Mouse (Mus musculus): ENCODE data around the gene Tdp2. TPM values are rescaled to one million over a fixed set of nuclear protein-coding genes. Genes with fewer than 3 reads are reported as not detected.

Gene Tdp2
- total RNA-seq (2014; fragmentation: Nextera tagmentation): 61.6 and 87.7 TPM in 2 replicates
- total RNA-seq (2017): 61.8 and 64.1 TPM in 2 replicates

DNA sequence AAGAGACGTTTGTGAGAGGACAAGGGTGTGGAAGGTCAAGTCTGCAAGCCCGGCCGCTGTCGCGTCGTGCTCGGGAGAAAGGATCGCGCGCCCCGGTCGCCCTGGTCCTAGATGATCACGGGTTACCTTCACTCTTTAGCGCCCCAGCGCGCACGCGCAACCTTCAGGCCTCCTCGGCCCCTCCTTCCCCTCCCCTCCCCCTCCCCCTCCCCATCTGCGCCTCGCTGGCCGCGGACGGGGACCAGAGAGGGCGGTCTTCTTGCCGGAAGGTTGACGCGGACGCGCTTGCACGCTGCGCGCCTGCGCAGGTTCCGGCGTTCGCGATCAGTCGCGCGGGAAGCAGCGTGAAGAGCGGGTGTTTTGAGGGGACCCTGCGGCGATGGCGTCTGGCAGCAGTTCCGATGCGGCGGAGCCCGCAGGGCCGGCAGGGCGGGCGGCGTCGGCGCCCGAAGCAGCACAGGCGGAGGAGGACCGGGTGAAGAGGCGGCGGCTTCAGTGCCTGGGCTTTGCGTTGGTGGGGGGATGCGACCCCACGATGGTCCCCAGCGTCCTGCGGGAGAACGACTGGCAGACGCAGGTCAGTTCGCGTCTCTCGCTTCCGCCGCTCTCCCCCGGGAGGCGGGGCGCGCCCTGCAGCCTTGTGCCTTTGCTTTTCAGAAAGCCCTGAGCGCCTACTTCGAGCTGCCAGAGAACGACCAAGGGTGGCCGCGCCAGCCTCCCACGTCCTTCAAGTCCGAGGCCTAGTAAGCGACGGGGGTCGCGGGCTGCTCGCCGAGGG lies at the start of gene Tdp2, which contains the start of gene Acot13:
Tdp2 (plus strand) TSS at position 327 of the 778 bp plus-strand sequence.
Acot13 (minus strand) TSS at position 188 of the 778 bp plus-strand sequence.
- ATAC-seq (replicated peaks; ENCODE audit: low FRiP score, low TSS enrichment, poor library complexity, severe bottlenecking): peak; percentile 93

DNA sequence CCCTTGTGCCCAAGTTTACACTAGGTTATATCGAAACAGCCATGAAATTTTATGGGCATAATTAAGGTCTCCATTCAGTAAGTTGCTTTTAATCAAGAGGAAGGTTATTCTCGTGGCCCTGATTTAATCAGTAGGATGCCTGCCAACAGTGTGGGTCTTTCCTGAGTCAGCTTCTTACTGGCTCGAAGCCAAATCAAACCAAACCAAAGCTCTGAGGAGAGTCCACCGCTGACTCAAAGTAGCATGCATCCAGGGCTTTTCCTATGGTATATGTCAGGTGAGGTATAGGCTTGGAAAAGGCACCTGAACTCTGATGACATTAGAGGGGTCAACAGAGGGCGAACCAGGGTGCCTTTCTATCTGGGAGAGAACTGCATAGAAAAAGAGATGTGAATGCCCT lies 49.6 kb upstream of the Tdp2 start:
- ATAC-seq (replicated peaks; ENCODE audit: low FRiP score, low TSS enrichment, poor library complexity, severe bottlenecking): no peak

DNA sequence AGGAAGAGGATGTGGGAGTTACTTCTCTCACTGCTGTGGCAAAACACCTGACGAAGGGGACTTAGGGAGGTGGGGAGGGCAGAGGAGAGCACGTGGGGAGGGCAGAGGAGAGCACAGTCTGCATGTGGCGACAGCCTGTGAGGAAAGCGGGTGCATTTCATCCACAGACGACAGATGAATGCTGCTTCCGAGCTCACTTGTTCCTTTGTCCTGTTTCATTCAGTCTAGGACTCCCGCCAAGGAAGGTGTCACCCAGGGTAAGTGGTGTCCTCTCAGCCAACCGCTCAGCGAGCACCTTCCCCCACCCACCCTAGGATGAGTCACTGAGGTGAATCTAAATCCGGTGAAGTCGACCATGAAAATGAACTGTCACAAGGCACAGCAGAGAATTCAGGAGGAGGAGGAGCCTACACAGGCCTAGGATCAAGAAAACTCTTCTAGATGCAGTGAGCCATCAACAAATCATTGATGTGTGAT lies 45.4 kb upstream of the Tdp2 start:
- ATAC-seq (replicated peaks; ENCODE audit: low FRiP score, low TSS enrichment, poor library complexity, severe bottlenecking): no peak

DNA sequence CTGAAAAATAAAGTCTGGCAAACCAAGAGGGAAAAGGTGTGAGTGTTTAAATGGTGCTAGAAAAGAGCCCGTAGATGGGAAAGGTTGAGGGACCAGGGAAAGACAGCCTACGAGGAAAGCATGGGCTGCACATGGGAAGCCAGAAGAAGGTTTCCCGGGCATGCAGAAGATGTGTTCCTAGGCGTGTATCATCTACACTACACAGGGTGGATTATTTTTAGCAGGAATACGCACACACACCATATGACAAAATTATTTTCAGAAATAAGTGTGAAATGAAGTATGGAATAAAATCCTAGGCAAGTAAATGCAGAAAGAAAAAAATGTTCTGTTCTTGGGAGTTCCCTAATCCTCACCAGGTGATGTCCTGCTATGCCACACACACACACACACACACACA lies 44.0 kb upstream of the Tdp2 start:
- no peak for ATAC-seq (replicated peaks; ENCODE audit: low FRiP score, low TSS enrichment, poor library complexity, severe bottlenecking)

DNA sequence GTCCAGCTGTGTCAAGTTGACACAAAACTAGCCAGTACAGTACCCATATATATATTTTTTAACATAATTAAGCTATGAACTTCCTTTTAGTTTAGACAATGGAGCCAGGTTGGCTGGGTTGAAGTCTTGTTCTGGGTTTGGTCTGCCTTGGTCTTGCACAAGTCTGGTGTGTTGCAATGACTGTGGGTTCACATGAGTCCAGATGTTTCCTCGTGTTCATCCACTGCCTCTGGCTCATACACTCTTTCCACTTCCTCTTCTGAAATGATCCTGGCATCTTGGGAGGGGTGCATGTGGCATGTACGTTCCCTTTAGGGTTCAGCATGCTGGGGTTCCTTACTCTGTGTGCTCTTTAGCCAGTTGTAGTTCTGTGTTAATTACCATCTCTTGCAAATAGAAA lies 40.1 kb upstream of the Tdp2 start:
- ATAC-seq (replicated peaks; ENCODE audit: low FRiP score, low TSS enrichment, poor library complexity, severe bottlenecking): no peak

DNA sequence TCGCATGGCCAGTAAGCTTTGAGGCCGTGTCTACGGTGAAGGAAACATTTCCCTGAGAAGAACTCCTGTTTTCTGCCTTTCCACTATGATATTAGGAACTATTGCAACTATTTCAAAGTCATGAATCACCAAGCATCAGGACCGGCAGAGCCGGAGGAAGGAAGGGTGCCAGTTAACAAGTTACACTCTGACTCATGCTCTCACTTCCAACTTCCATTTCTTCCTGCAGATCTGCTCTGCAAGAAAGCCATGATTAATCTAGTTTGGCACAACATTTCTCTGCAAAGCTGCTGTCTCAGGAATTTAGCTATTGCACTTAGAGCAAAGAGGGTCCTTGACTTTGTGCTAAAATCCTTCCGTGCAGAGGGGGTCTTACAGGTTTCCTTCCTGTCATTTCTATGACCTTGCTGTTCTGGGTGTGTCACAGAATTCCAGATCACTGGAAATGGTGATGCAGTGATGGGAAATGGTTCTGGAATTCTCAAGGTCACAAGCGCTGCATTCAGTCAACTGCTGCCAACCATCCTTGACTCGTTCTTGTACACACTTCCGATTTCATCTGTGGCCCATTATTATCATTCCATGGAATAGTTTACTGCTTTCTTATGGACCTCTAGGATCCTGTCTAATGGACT lies 39.0 kb upstream of the Tdp2 start:
- ATAC-seq (replicated peaks; ENCODE audit: low FRiP score, low TSS enrichment, poor library complexity, severe bottlenecking): no peak

DNA sequence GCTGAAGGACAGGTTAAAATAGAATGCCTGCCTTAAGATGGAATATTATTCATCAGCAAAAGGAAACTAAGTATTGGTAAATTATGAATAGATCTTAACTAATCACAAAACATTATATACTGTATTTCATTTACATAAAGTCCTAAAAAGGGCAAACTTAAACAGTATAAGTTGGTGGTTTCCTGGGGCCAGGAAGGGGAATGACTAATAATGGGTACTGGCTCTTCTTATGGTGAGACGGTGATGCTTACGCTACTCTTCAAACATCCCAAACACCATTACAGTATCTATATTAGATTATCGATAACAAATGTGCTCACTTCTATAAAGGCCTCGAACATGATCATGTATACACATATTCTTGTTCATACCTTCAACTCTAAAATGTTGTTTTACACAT lies 32.8 kb upstream of the Tdp2 start:
- ATAC-seq (replicated peaks; ENCODE audit: low FRiP score, low TSS enrichment, poor library complexity, severe bottlenecking): no peak

DNA sequence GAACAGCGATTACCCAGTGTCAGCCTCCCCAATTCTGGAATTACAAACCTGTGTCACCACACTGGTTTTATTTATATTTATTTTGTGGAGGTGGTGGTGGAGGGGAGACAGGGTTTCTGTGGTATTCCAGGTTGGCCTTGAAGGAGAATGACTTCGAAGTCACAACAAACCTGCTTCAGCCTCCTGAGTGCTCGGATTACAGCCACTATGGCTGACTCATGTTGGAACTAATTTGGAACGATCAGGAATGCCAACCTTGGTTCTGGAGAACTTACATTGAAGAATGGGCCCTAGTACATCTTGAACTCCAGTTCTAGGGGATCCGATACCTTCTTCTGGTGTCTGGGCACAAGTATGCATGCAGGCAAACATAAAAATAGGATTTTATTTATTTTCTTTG lies 32.1 kb upstream of the Tdp2 start:
- ATAC-seq (replicated peaks; ENCODE audit: low FRiP score, low TSS enrichment, poor library complexity, severe bottlenecking): no peak

DNA sequence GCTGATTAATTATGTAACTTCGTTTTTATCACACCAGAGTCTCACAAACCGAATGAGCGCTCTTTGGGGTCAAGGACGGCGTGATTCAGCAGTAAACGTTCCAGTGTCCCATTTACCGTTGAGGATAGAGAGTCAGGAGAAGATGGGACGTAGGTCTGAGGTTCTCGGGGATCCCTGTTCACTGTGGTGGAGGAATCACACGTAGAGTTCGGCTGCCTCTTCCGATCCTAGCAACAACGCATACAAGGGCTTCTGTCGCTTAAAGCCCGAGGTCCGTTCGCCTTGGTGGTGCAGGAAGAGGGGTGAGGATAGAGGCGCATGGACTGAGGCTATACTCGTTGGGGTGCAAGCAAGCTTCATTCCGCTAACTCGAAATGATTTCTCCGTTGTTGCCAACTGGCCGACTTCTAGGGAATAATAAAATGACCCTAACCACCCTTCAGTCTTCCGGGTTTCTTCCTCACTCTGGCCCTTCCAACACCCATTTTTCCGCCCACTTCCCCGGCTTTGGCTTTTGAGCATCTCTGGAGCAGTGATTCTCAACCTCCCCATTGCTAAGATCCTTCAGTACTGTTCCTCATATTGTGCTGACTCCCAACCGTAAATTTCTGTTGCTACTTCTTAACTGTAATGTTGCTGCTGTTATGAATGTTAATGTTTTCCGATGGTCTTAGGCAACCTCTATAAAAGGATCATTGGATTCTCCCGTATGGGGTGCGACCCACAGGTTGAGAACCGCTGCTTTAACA lies 31.4 kb upstream of the Tdp2 start:
- ATAC-seq (replicated peaks; ENCODE audit: low FRiP score, low TSS enrichment, poor library complexity, severe bottlenecking): peak; percentile 7; the same call in 1 of the 2 replicates

DNA sequence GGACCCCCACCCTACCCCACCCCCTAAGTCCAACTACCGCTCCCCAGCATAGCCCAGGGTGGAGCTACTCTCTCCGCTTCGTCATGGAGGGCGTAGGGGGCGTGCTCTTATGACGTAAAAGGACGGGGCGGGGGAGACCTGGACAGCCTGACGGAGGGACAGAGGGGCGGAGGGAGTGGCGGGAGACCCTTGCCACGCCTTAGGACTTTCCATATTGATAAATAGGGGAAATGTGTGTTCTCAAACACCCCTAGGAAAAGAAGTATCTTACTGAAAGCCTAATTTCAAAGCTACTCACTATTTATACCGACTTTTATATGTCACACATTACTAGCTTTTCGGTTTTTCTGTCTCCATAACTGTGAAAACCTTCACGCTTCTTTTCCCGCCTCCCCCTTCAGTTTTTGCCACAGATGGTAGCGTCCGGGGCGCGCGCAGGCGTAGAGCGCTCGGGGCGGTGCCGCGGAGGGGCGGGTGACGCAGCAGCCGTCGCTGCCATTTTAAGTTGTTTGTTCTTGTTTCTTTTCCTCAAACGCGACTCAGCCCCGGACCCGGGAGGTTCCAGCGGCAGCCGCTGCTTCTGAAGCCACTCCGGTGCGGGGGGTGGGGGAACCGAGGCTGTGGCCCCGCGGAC lies 30.7 kb upstream of the Tdp2 start:
- ATAC-seq (replicated peaks; ENCODE audit: low FRiP score, low TSS enrichment, poor library complexity, severe bottlenecking): peak; percentile 89

DNA sequence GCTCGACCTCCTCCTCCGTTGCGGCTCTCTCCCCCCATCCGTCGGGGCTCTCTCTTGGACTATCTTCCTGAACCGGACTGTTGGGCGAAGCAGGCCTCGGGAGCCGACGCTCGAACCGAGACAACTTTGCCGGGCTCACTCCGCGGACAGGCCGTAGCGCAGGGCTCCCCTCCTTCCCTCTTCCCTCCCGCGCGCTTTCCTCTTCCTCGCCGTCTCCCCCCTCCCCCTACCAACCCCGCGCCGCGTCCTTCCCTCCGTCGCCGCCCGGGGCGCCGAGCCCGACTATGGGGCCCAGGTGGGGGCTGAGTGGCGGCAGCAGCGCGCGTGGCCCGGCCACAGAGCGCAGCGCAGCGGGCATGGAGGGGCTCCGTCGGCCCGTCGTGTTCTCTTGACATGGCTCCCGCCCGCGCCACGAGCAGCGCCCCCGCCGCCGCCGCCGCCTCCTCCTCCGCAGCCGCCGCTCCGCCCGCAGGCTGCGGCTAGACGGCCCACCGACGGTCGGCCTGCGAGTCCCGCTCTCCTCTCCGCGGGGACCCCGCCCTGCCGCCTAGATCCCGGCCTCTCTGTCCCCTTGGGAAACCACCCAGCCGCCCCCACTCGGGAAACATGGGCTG lies 30.1 kb upstream of the Tdp2 start, which contains the start of gene BC005537:
BC005537 (plus strand) TSS at position 350 of the 614 bp plus-strand sequence.
- ATAC-seq (replicated peaks; ENCODE audit: low FRiP score, low TSS enrichment, poor library complexity, severe bottlenecking): peak; percentile 39

DNA sequence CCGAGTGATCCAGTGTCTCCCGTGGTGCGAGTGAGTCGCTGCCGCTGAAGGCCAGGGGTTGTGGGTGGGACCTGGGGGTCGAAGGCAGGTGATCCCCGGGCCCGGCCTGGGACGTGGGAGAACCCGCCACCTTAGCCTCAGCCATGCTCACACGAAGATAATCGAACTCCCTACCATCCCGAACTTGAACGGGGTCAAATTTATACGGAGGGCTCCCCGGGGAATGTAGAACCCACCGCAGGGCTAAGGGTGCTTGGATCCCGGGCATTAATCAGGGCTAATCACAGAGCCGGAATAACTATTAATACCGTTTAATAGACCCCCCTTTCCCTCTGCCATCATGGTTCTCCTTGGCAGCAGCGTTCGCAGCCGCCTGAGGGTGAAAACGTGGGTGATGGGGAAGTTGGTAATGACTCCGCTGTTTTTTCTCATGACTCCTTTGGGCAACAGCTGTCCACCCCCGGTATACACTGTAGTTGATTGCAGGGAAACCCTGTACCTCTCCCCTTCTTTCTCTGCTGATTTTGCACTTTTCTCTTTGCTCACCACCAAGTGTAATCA lies 29.3 kb upstream of the Tdp2 start:
- peak; percentile 39 for ATAC-seq (replicated peaks; ENCODE audit: low FRiP score, low TSS enrichment, poor library complexity, severe bottlenecking)

DNA sequence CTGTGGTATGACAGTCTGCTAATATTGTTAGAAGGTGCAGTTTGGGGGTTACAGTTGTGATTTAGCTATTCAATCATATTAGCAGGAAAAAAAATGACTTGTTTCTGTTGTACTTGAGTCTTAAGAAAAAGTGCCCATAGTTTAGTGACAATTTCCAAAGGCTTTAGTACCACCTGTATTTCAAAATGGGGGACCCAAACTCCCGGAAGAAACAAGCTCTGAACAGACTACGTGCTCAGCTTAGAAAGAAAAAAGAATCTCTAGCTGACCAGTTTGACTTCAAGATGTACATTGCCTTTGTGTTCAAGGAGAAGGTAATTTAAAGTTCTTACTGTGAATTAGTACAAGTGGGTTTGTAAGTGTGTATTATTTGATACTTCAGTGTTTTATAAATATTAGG lies 28.3 kb upstream of the Tdp2 start:
- no peak for ATAC-seq (replicated peaks; ENCODE audit: low FRiP score, low TSS enrichment, poor library complexity, severe bottlenecking)

DNA sequence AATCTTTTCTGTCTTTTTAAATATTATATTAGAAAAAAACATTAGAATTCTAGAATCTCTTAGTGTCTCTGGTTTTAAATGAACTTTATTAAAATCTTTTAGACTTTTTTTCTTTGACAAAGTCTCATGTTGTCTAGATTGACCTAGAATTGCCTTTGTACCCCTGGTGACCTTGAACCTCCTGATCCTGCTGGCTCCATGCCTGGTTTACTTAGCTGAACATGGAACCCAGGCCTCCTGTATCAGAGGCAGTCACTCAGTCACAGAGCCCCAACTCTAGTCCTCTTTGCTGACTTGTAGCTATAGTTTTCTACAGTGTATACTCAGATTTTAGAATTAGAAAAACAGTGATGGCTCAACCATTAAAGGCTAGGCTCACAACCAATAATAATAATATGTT lies 25.4 kb upstream of the Tdp2 start:
- ATAC-seq (replicated peaks; ENCODE audit: low FRiP score, low TSS enrichment, poor library complexity, severe bottlenecking): no peak

DNA sequence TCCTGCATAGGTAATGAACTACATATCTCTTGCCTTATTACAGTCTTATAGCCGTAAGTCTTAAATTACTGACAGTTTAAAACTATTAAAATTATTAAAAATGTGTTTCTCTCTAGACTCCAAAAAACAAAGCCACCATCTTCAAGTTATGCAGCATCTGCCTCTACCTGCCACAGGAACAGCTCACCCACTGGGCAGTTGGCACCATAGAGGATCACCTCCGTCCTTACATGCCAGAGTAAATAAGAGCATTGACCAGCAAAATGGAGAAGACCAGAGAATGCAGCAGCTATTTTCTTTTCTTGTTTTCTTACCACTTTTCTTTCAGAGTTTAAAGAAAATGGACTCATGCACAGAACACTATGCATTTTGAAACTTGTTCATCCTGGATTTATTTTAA lies 19.0 kb upstream of the Tdp2 start:
- no peak for ATAC-seq (replicated peaks; ENCODE audit: low FRiP score, low TSS enrichment, poor library complexity, severe bottlenecking)

DNA sequence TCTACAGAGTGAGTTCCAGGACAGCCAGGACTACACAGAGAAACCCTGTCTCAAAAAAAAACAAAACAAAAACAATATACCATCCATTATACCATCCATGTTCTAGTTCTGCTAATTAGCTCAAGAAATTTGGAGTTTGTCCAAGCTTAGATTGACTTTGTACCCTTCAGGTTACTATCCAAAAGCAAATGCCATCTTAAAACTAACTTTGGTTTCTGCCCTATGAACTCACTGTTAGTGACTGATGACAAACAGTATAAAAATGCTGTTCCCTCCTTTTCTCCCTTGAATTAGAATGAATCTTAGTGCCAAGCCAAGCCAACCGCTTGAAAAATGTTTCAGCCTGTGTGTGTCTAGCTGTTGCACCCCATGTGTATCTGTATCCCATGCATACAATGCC lies 16.9 kb upstream of the Tdp2 start:
- no peak for ATAC-seq (replicated peaks; ENCODE audit: low FRiP score, low TSS enrichment, poor library complexity, severe bottlenecking)

DNA sequence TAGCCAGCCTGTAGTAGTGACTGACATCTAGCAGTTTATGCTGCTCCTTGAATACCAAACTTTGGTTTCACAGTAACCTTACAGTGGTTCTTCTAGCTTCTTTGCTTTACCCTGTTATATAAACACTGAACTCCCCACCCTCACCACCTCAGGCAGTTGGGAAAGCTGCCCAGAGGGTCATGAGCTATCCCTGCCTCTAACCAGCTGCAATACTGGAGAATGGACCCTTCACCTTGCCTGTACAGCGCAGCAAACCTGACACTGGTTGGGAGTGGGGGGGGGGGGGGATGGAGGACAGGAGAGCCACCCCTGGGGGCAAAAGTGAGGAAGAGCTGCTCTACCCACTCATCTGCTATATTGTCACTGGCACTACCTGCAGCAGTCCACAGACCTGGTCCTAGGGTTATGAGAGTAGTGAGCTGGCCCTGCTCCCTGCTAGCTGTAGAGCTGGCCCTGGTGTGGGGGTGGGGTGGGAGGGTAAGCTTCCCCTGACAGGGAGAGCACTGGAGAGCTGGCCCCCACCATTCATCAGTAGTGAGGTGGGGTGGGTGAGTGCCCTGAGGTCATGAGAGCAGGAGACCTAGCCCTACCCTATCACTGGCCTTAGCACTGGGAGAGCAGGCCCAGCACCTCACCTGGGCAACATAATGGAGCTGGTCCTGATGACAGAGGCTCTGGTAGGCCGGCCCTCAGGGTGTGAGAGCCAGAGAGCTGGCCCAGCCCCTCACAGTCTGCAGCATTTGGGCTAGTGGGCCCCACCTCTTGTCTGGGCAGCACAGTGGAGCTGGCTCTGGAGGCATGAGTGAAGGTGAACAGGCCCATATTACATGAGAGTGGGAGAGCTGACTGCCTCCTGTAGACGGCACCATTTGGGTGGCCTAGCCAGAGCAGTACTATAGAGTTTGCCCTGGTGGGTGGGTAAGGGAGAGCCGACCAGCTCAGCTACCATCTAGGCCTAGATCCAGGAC lies 15.1 kb upstream of the Tdp2 start:
- peak; percentile 45 for ATAC-seq (replicated peaks; ENCODE audit: low FRiP score, low TSS enrichment, poor library complexity, severe bottlenecking)

DNA sequence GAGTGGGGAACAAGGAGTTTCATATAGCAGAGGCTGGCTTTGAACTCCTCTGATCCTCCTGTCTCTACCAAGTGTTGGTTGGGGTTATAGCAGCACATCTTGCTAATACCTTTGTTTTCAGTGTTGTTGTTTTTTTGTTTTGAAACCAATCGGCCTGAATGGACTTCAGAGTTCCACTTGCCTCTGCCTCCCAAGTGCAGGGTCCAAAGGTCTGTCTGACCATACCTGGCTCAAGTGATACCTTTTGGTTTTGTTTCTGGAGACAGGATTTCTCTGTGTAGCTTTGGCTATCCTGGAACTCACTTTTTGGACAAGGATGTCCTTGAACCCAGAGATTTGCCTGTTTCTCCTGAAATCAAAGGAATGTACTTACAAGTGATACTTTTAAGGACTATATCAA lies 11.5 kb upstream of the Tdp2 start:
- ATAC-seq (replicated peaks; ENCODE audit: low FRiP score, low TSS enrichment, poor library complexity, severe bottlenecking): no peak

Data from megakaryocyte-erythroid progenitor cell, adult 5-6 weeks (primary cell).